Mouse (Mus musculus) adrenal gland, postnatal 14 days (tissue): ENCODE measurements around the gene Acer3. TPM values are rescaled to one million over a fixed set of nuclear protein-coding genes. Genes with fewer than 3 reads are reported as not detected.

Experiments
- DNase-seq: peaks from one replicate; pipeline ENCODE4 v3.0.0; 2021; ENCODE audit warnings: mixed read lengths
- total RNA-seq: library from RNA; stranded (reverse); gene quantifications from 2 replicates; pipeline ENCODE4 v1.2.3, GENCODE M21; 2021

Acer3 gene
- total RNA-seq, 1 experiment from 2014 or later = 16.6 TPM

DNA sequence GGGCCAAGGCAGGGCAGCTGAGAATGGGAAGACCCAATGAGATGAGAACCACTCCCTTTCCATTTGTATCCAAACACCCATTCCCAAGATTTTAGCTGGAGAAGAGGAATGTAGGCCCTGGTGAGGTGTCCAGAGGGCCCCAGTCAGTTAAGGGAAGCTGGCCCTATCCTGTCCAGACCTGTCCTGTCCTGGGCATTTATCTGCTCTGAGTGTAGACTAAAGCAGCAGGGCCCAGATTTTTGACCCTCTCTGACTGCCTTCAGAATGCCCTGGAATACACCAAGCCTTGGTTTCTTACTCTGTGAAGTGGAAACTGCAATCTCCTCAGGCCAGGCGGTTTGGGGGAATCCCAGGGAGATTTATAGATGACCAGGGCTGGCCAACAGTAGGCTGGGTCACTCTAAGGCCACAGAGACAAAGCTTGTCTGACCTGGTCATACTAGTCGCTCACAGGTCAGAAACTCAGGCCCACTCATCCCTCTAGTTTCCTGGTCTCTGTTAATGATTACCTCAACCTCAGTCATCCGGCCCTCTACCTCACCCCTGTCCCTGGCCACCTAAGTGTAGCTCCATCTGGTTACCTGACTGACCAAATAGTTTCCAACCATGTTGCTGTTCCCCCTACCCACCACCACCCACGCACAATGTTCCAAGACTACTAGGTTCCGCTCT, 142.3 kb downstream of the Acer3 start:
- DNase-seq = no peak

DNA sequence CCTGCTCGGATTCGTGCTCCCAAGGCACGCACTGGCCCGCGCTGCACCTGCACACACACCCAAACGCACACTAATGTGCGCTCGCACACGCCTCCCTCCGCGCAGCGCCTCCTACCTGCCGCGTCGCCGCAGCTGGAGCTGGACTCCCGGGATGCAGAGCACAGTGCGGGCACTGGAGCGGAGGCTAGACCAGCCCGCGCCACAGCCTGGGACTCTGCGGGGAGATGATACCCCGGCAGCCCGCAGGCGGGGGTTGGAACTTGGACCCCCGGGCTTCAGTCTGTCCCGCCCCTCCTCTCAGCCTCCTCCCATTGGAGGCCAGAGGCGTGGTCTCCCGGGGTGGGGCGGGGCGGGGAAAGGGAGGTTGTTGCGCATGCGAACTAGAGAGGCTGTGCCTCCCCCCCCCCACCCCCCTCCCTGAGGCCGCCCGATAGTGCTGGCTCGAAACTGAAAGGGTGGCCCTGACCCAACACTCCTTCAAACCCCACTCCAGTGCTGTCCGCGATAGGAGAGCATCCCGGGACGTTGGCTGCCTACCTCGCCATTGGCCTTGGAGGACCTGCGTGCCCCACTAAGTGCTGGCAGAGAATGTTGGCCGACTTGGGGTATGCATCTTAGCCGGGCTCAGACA, 143.0 kb downstream of the Acer3 start, which contains the start of gene Capn5:
Capn5 (minus strand) TSS at position 346 of the 631 bp plus-strand sequence.
- peak; percentile 81 for DNase-seq

DNA sequence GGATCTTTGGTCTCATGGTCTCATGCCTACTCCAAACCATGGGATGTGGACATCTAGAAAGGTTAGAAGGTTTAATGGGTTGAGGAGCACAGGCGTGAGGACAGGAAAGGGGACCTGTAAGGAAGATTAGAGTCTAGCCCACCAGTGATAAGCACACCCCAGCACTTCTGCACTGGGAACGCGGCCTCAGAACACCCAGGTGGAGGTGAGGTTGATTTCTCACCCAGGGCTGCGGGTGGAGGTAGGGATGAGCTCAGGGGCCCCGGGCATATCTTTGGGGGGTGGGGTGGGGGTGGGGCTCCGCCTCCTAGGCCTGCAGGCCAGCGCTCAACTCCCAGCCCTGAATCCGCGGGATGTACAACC, 143.5 kb downstream of the Acer3 start:
- DNase-seq = no peak

DNA sequence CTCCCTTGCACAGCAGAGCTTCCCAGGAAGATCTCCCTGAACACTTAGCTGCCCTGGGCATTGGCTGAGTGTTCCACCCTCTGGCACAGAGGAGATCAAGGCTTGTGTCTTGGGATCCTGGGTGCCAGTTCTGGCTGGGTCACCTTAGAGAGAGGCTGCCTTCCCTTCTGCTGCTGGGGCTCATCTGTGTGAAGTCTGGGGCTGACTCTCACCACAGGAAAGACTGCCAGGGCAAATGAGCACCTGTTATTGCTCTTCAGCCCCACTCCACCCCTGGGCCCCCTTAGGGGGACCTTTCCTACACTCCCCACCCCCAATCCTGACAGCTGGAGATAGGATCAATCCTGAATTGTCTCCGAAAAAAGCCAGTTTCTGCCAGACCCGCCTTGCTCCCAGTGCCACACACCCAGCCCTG, 143.9 kb downstream of the Acer3 start:
- DNase-seq = no peak

DNA sequence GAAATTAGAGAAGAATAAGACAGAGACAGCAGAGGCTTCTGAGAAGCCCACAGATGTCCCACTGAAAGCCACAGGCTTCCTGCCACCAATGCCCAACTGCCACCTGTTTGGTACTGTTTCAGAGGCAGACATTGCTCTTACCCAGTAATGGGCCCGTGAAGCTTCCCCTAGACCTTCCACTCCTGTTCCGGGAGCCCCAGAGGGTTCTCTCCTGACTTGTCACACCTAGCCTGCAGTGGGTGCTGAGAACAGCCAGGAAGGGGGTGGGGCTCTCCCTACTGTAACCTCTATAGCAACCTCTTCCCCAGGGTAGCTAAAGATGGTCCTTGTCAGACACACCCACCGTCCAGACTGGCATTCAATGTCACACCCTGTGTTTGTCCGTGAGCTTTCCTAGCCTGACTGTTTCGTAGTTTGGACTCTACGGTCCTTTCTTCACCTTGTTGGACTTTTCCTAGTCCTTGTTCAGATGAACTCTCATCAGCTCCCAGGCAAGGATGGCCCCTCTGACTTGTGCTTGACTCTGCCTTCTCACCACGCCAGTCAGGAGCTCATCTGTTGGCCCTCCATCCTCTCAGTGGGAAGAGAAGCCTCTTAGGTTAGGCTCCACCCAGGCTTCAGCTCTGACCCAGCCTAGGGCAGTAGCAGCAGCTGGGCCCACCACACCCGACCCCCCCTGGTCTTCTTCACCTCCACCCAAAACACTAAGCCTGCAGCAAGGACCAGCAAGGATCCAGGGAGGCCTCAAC, 144.5 kb downstream of the Acer3 start:
- DNase-seq = no peak

DNA sequence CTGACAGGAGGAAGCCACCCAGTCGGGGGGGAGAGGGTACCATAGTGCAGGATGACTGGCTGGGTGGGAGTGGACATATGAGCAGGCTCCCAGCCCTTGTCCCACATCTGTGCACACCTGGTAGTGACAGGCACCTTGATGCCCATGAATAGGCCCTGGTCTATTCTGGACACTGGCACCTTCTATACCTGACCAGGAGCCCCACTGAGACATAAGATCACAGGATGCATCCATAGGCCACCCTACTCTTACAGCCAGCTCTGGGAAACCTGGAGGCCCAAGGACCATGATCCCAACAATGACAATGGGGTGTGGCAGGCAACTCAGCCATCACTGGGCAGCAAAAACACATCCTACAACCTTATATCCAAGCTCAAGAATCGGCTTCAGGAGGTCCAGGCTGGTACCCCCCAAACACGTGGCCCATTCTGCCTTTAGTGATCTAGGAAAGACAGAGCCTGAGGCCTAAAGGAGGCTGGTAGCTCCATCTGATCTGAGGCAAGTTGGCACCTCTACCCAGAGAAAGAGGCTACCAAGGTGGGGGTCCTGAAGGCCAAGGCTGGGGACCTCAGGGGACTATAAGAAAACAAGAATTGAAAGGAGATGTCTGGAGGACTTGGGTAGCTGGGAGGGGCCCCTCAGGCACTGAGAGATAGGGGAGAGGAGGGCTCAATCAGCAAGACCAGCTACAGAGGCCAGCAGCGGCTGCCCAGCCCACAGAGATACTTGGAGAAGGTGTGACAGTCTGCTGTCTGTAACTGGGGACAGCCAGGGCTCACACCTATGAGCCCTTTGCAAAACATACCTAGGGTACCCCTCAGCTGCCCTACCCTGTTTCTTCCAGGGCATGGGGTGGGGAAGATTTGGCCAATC, 145.9 kb downstream of the Acer3 start:
- DNase-seq = no peak

DNA sequence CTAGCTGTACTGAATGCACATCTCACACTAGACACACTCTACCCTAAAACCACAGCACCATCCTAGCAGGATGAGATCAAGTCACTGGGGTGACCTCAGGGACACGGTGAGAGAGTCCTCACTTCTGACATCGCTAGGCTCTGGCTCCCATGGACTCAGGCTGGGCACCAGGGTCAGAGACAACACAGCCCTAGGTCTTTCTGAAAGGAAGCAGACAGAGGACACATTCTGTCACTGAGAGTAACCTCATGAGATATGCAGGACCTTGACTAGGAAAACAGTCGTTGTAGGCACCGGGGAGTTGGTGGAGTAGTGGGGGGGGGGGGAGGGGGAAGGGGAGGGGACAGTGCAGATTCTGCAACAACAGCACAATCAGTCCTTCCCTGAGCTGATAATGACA, 147.6 kb downstream of the Acer3 start:
- no peak for DNase-seq

DNA sequence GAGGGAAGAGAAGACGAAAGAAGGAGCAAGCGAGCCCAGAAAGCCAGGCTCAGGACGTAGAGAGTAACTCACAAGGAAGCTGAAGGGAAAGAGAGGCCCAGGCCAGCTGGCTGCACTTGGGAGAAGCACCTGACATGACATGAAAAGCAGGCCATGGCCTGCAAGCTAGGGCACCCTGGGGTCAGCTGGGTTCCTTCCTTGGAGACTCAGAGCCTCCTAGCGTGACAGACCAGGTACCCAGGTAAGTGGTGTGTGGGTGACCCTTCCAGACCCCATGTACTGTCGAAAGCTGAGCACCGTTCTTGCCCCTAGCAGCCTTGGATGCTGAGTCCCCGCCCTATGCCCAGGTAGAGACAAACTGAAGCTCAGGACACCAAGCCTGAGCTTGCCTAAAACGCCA, 148.3 kb downstream of the Acer3 start:
- DNase-seq = no peak

DNA sequence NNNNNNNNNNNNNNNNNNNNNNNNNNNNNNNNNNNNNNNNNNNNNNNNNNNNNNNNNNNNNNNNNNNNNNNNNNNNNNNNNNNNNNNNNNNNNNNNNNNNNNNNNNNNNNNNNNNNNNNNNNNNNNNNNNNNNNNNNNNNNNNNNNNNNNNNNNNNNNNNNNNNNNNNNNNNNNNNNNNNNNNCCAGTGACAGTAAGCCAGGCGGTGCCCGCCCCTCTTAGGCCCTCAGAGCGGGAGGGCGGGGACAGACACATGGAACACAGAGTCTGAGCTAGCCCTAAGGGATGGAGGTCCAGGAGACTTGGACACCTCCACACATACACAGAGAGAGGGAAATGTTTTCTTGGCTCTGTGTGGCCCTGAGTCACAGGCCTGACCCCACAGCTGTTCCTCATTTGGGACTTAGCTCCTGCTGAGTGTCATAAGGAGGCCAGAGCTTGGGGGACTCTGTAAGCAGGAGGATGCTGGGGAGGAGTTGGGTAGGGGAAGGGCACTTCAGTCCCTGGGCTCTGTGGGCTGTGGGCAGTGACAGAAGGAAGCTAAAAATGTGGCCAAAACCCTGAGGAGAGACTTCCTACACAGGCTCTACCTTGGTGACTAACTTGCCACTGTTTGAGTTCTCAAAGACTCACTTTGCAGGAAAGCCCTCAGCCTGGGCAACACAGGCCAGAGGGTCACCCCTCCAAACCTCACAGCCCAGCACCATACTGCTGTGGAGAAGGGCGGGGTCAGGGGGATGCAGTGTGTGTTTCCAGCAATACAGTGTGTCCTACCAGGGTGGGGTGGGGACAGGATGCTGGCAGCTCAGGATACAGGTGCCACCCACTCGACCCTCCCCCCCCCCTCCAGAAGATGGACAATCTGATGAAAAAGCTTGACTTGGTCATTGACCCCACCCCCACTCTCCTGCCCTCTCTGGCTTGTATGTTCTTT, 149.6 kb downstream of the Acer3 start:
- DNase-seq = peak; percentile 47

DNA sequence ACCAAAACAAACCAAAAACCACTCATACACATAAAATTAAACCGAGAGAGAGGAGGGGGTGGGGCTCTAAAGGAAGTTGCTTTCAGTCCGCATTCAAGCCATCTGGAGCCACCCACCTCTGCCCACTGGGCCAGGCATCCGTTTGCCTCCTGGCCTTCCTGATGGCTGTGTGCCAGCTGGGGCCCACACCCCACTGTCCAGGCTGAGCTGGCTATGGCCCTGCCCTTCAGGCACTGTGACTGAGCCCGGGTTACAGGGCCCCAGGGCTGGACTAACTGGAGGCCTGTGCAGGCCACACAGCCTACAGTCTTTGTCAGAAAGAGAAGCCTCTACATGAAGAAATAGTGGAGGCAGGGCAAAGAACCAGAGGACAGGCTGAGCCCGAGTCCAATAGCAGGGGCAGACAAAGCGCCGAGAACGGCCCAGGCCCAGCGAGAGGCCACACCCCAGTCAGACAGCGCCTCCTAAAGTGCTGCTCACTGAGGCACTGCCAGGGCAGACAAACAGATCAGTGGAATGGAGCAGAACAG, 155.9 kb downstream of the Acer3 start:
- DNase-seq = no peak

DNA sequence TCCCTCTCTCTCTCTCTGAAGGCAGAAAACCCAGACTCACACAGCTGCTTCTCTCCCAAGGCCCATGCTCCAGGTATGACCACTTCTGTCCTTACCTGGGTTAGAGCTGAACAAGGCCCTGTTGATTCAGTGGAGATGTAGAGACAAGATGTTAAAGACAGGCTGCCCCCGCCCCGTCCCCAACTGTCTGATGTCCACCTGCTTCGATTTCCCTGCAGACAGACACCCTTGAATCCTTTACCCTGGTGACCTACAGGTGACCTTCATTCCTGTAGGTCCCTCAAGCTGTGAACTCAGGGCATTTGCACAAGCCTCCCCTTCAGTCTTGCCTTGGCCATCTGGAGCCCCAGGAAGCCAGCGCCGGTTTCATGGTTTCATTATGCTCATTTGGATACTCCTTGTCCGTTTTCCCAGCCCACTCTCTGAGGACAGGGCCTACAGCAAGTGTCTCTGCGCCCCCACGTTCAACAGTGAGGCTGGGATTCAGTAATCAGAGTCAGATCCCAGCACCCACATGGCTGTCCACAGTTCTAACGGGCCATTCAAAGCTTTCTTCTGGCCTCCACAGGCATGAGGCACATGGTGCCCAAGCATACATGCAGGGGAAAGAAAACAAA, 156.5 kb downstream of the Acer3 start:
- DNase-seq = no peak

DNA sequence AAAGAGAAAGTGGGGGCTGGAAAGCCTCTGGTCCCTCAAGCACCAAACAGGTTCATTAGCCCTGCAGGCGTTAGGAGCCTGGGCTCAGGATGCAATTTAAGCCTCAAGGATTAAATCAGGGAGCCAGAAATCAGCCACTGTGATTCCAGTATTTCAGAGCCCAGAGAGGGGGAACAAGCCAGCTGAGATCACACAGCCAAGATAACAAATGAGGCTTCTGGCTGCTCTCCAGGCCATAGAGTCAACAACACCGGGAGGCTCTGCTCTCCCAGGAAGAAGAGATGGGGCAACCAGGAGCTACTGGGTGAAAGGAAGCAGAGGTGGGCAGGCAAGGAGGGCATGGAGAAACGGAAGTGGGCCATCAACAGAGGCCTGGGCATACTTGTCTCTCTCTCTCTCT, 157.3 kb downstream of the Acer3 start:
- DNase-seq = peak; percentile 55

DNA sequence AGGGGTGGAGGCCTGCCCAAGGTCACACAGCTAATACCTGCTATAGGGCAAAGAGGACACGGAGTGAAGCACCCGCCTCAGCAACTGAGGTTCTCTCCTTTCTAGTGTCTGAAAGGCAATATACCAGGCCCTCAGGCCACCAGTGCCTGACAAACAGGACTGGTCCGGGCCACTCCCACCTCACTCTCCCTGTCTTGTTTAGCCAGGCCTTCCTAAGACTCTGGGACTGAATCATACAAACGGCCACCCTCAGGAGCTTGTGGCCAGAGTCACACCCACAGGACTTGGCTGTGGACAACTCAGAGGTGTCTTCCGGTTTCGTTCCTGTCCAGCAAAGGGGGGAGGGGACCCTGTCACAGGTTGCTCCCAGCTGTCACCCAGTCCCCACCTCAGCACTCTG, 158.8 kb downstream of the Acer3 start:
- no peak for DNase-seq

DNA sequence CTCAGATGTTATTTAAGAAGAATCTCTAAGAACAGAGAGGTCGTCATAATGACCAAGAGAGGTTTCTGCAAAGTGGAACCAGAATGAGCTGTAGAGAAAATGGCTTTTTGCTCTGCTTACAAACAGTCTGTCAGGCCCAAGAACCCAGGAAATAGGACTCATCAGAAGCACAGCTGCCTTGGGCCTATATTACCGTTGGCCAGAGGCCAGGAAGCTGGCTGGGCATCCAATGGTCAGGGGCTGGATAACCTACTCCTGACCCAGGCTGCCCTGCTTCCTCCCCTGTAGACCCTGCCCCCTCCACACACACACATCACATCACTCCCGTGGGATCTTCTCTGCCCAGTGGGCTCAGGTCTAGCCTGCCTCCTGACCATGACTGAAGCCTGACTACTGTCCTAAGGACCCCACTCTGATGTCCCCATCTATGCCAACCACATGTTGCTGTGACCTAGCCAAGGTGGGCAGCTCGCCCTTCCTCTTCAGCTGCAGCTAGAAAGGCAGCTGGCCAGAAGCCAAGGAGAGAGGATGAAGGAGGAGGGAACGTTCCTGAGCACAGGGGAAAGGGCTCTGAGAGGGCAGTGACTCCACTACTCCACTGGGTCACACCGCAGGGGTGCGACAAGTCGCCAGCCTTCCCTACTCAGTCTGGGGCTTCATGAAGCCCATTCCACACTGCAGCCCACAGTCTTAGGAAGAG, 160.8 kb downstream of the Acer3 start:
- peak; percentile 46 for DNase-seq

DNA sequence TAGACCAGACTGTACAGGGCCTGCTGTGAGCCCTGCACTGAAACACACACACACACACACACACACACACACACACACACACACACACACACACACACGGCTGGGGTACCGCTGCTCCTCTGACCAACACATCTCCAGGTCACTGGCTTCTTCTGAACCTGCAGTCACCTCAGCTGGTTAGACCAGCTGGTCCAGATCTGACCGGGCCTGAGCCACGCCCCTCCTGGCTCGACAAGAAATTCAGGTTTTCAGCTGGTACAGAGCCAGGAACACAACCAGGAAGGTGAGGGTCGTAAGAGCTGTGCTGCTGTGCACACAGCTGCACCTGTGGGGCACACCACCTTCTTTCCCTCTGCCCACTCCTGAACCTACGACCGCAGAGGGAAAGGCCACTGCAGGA, 162.5 kb downstream of the Acer3 start:
- DNase-seq = no peak

DNA sequence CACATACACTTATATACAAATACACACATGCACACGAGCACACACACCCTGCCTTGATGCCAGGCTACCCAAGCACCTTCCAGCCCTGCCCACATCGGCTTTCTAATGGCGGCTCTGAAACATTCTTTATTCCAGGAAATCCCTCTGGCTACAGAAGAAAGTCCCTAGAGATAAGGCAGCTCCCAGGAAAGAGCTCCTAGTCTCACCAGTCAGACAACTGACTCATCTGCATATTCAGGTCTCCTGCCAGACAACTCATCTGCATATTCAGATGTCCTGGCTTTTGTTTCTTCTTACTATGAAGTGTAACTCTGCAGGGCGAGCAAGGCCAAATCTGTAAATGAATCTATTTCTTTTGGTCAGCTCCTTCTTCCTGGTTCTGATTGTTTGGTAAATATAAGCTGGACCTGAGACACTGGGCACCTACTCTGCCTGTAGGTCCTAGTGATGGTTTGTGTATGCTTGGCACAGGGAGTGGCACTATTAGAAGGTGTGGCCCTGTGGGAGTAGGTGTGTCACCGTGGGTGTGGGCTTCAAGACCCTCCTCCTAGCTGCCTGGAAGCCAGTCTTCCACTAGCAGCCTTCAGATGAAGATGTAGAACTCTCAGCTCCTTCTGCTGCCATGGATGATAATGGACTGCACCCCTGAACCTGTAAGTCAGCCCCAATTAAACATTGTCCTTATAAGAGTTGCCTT, 163.2 kb downstream of the Acer3 start:
- no peak for DNase-seq
